Mouse (Mus musculus) small intestine, adult 2 months (tissue): ENCODE measurements around the gene Gm7029.
"Not testable (repeated sequence)": the region's sequence is repeated elsewhere in the genome, so short reads cannot be mapped to it uniquely, and the experiment has no call there.

Experiments used
- CTCF ChIP-seq: fragments of 200-500 bp; IDR thresholded peaks from 2 replicates; pipeline ENCODE4 v1.5.1; 2012; ENCODE audit warnings: low read depth, mild to moderate bottlenecking, control low read depth, inconsistent platforms, low read length, moderate library complexity, mixed read lengths; ENCODE audit not compliant: insufficient replicate concordance, insufficient read length; ENCODE audit errors: extremely low read depth
- POLR2A ChIP-seq: fragments of 200-500 bp; IDR thresholded peaks from 2 replicates; pipeline ENCODE4 v1.6.1; 2012; ENCODE audit warnings: low read depth, mild to moderate bottlenecking, control low read depth, inconsistent platforms, low read length, moderate library complexity

DNA sequence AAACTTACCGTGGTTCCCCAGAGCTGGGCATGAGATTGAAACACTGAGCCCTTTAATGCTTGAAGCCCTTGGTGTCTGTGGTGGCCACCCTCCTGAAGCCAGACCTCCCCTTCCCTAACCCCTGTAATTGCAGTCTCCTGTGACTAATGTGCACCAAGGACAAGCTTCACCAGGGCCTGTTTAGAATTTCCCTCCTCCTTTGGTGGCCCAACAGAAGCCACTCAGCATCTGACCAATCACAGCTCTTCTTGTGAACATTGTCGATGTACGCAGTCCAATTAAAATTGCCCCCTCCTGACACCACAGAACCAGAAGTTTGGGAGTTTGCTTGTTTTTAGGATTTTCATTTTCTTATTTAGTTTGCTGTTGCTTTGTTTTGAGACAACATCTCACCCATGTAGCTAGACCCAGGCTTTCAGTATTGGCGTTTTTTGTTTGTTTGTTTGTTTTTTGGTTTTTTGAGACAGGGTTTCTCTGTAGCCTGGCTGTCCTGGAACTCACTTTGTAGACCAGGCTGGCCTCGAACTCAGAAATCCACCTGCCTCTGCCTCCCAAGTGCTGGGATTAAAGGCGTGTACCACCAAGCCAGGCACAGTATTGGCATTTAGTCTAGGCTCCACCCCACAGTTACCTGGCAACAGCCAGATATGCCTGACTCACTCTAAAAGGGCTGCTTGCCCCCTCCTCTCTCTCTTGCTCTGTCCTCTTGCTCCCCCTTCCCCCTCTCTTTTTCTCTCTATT, 30.4 kb downstream of the Gm7029 start:
- not testable (repeated sequence) for TF ChIP-seq CTCF, POLR2A
